Mouse (Mus musculus) embryonic facial prominence, embryonic 11.5 days (tissue): ENCODE results near the gene Macrod2. TPM values are rescaled to one million over a fixed set of nuclear protein-coding genes. Genes with fewer than 3 reads are reported as not detected.
A peak's percentile ranks its signal among the peaks of the same experiment; 100 is the strongest.

Source experiments
- ATAC-seq: fragments of 200-750 bp; cut with Nextera tagmentation; replicated peaks from 2 replicates; pipeline ENCODE4 v1.8.0; 2017; ENCODE audit warnings: low read depth; ENCODE audit not compliant: insufficient number of reproducible peaks, low FRiP score, low TSS enrichment
- DNase-seq: peaks from one replicate; pipeline ENCODE4 v3.0.0-alpha.2; 2015; ENCODE audit warnings: low spot score
- H3K27ac ChIP-seq: fragments of 300-500 bp; sonication (generic); replicated peaks from 2 replicates; pipeline ENCODE4 v1.5.1; 2014; ENCODE audit warnings: mild to moderate bottlenecking, low read depth, low read length, control low read depth
- H3K27me3 ChIP-seq: fragments of 300-500 bp; sonication (generic); 2 replicates; pipeline ENCODE4 v1.6.1; 2014; ENCODE audit warnings: mild to moderate bottlenecking, low read length, moderate library complexity, mixed read lengths; ENCODE audit not compliant: control insufficient read depth, insufficient read depth
- H3K36me3 ChIP-seq: fragments of 300-500 bp; sonication (generic); replicated peaks from 2 replicates; pipeline ENCODE4 v1.6.1; 2014; ENCODE audit warnings: low read depth, mild to moderate bottlenecking, low read length, moderate library complexity, mixed read lengths; ENCODE audit not compliant: control insufficient read depth, insufficient read depth
- H3K4me1 ChIP-seq: fragments of 300-500 bp; sonication (generic); 2 replicates; pipeline ENCODE4 v1.6.1; 2014; ENCODE audit warnings: low read length, mixed read lengths; ENCODE audit not compliant: control insufficient read depth, insufficient read depth
- H3K4me2 ChIP-seq: fragments of 300-500 bp; sonication (generic); 2 replicates; pipeline ENCODE4 v1.6.1; 2014; ENCODE audit warnings: low read depth, mild to moderate bottlenecking, control low read depth, low read length, moderate library complexity
- H3K4me3 ChIP-seq: fragments of 300-500 bp; sonication (generic); 2 replicates; pipeline ENCODE4 v1.5.1; 2014; ENCODE audit warnings: low read depth, low read length, control low read depth
- H3K9ac ChIP-seq: fragments of 300-500 bp; sonication (generic); replicated peaks from 2 replicates; pipeline ENCODE4 v1.6.1; 2014; ENCODE audit warnings: mild to moderate bottlenecking, control low read depth, low read length
- H3K9me3 ChIP-seq: fragments of 300-500 bp; sonication (generic); replicated peaks from 2 replicates; pipeline ENCODE4 v1.6.1; 2016; ENCODE audit warnings: mild to moderate bottlenecking, low read length, inconsistent platforms, mixed read lengths; ENCODE audit not compliant: control insufficient read depth
- WGBS: fragments of 180-500 bp; shearing (Covaris S2); extraction: QIAGEN DNeasy Blood & Tissue Kit; methylation state at CpG from one replicate; pipeline ENCODE4 v1.1.7; 2014; 5-methylcytosine and 5-hydroxymethylcytosine counted together
- polyA plus RNA-seq: library from polyadenylated mRNA; unstranded; fragments of >200 nt; fragmentation: Nextera tagmentation; extraction: Ambion mirVana; gene quantifications from 2 replicates; pipeline ENCODE4 v1.2.1, GENCODE M21; 2014

Macrod2 gene
- polyA plus RNA-seq, 1 experiment from 2014 or later: 33.8 TPM

GRCm38 (mm10) chr2:142335103-142335999, 1940.2 kb downstream of the Macrod2 start:
- no peak overlapping the region for H3K4me3 ChIP-seq

GRCm38 (mm10) chr2:142344021-142344420, 1948.9 kb downstream of the Macrod2 start:
- Histone ChIP-seq H3K9ac (no peak overlapping the region), H3K27me3 (no peaks in the 10 kb centered on the region), H3K36me3 (no peaks in the 10 kb centered on the region), H3K9me3 (no peaks in the 10 kb centered on the region), H3K4me3 (no peak overlapping the region), H3K4me2 (no peak overlapping the region), H3K27ac (no peak overlapping the region), H3K4me1 (no peaks in the 10 kb centered on the region)
- DNase-seq (no peak), ATAC-seq (no peak)
- WGBS: 54% methylated on average over 1 of the region's 2 CpGs

More at GRCm38 (mm10) chr2:142335103-142335999, 1940.2 kb downstream of the Macrod2 start:
- Histone ChIP-seq H3K36me3 (no peaks in the 10 kb centered on the region), H3K9me3 (no peaks in the 10 kb centered on the region), H3K9ac (no peak overlapping the region), H3K27me3 (no peaks in the 10 kb centered on the region), H3K27ac (no peak overlapping the region), H3K4me2 (no peak overlapping the region), H3K4me1 (no peaks in the 10 kb centered on the region)
- ATAC-seq: peak; percentile 66
- 29% methylated on average over 10 of the region's 10 CpGs for WGBS
- DNase-seq: peak; percentile 22

- no peak overlapping the region for H3K4me2 ChIP-seq
- DNase-seq (no peak), ATAC-seq (no peak)
- no peaks in the 10 kb centered on the region for H3K36me3 ChIP-seq
- no peaks in the 10 kb centered on the region for H3K4me1 ChIP-seq
- no peaks in the 10 kb centered on the region for H3K27me3 ChIP-seq
- H3K9me3 ChIP-seq: no peaks in the 10 kb centered on the region
- H3K27ac ChIP-seq: no peak overlapping the region
- no peak overlapping the region for H3K9ac ChIP-seq
- H3K4me3 ChIP-seq: no peak overlapping the region
- 87% methylated on average over 2 of the region's 2 CpGs for WGBS
Observed at GRCm38 (mm10) chr2:142344758-142345157, 1949.6 kb downstream of the Macrod2 start.

GRCm38 (mm10) chr2:142349805-142350204, 1954.7 kb downstream of the Macrod2 start:
- Histone ChIP-seq H3K4me3 (no peak overlapping the region), H3K4me1 (no peaks in the 10 kb centered on the region), H3K27me3 (no peaks in the 10 kb centered on the region), H3K9ac (no peak overlapping the region), H3K4me2 (no peak overlapping the region), H3K9me3 (no peaks in the 10 kb centered on the region), H3K27ac (no peak overlapping the region), H3K36me3 (no peaks in the 10 kb centered on the region)
- ATAC-seq (no peak), DNase-seq (no peak)

GRCm38 (mm10) chr2:142362888-142363287, 1967.8 kb downstream of the Macrod2 start:
- Histone ChIP-seq H3K9ac (no peak overlapping the region), H3K9me3 (no peaks in the 10 kb centered on the region), H3K27me3 (no peaks in the 10 kb centered on the region), H3K4me3 (no peak overlapping the region), H3K4me2 (no peak overlapping the region), H3K27ac (no peak overlapping the region), H3K4me1 (no peaks in the 10 kb centered on the region), H3K36me3 (no peaks in the 10 kb centered on the region)
- WGBS: under 1% methylated on average over 5 of the region's 5 CpGs
- peak; percentile 18 for DNase-seq
- no peak; the same call in 1 of the 2 replicates for ATAC-seq

- Histone ChIP-seq H3K9me3 (no peaks in the 10 kb centered on the region), H3K9ac (no peak overlapping the region), H3K4me1 (no peaks in the 10 kb centered on the region), H3K27ac (no peak overlapping the region), H3K4me3 (no peak overlapping the region), H3K4me2 (no peak overlapping the region), H3K36me3 (no peaks in the 10 kb centered on the region), H3K27me3 (no peaks in the 10 kb centered on the region)
- 15% methylated on average over 3 of the region's 3 CpGs for WGBS
- ATAC-seq (no peak), DNase-seq (no peak)
Observed at GRCm38 (mm10) chr2:142373978-142374377, 1978.9 kb downstream of the Macrod2 start.

GRCm38 (mm10) chr2:142380563-142380962, 1985.5 kb downstream of the Macrod2 start:
- 85% methylated on average over 2 of the region's 2 CpGs for WGBS

GRCm38 (mm10) chr2:142381081-142381579, 1986.0 kb downstream of the Macrod2 start:
- 89% methylated on average over 2 of the region's 2 CpGs for WGBS
- Histone ChIP-seq H3K4me3 (no peak overlapping the region), H3K27me3 (no peaks in the 10 kb centered on the region), H3K9ac (no peak overlapping the region), H3K27ac (no peak overlapping the region), H3K4me2 (no peak overlapping the region), H3K9me3 (no peaks in the 10 kb centered on the region), H3K36me3 (no peaks in the 10 kb centered on the region), H3K4me1 (no peaks in the 10 kb centered on the region)
- ATAC-seq (no peak), DNase-seq (no peak)

More at GRCm38 (mm10) chr2:142380563-142380962, 1985.5 kb downstream of the Macrod2 start:
- Histone ChIP-seq H3K4me1 (no peaks in the 10 kb centered on the region), H3K36me3 (no peaks in the 10 kb centered on the region), H3K27me3 (no peaks in the 10 kb centered on the region), H3K4me2 (no peak overlapping the region), H3K9me3 (no peaks in the 10 kb centered on the region), H3K4me3 (no peak overlapping the region), H3K27ac (no peak overlapping the region), H3K9ac (no peak overlapping the region)
- no peak for ATAC-seq
- no peak for DNase-seq
